Comparison of ENCODE assay signal across 9 mouse cellular contexts in genomic region chr16:32186056-32186455, GRCm38 (mm10). TPM values are rescaled to one million over a fixed set of nuclear protein-coding genes. Genes with fewer than 3 reads are reported as not detected.
"Had no signal": no experiment of that assay in that cellular context is flagged by ENCODE, and none has a peak within 500 bp of the region (broad histone marks: within the 10 kb centered on the region; RNA-seq: fewer than 3 reads in every experiment).

No protein-coding gene starts in this region.

- DNase-seq: kidney, postnatal 4 days; left cerebral cortex, postnatal 4 days; lung, adult 2 months; lung, postnatal 36 days; thymus, adult 18-20 months; thymus, postnatal 14 days had no signal

RNA-seq across cellular contexts. Expression of gene Bex6, which starts 6.4 kb away (rescaled TPM):
- total RNA-seq: layer of hippocampus, adult 2 months; layer of hippocampus, postnatal 10 days; left cerebral cortex, postnatal 4 days; neutrophil, adult 5-6 weeks had no signal
